Mouse (Mus musculus): ENCODE data around the gene Ccdc91. TPM values are rescaled to one million over a fixed set of nuclear protein-coding genes. Genes with fewer than 3 reads are reported as not detected.

Ccdc91 gene
- polyA plus RNA-seq, 1 experiment = 20.4 TPM

DNA sequence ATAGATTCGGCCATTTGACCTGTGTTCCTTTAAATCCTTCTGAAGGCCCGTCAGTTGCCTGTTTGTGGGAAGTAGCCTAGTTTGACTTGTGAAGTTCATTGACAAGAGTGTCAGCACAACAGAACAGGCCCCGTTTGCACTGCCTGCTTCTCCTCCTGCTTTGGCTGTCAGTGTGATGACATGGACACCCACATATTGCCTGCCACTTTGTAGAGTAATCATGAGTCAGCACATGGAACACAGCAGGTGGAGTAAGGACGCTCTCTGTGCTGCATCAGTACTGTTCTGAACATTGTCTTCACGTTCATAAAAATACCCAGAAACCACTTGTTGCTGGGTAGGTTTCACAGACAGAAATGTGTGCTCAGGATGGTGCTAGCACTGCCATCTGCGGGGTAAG is 132.0 kb downstream of the Ccdc91 start:
- Histone ChIP-seq H3ac (ENCODE audit: control insufficient read depth, insufficient read length, low read depth) (no peak overlapping the region), H3K36me3 (ENCODE audit: control insufficient read depth, insufficient read depth) (no peaks in the 10 kb centered on the region), H3K27me3 (ENCODE audit: control insufficient read depth, insufficient read depth, insufficient read length) (no peaks in the 10 kb centered on the region), H3K79me3 (ENCODE audit: low read depth) (no peaks in the 10 kb centered on the region), H3K79me2 (ENCODE audit: control insufficient read depth, insufficient read depth) (no peaks in the 10 kb centered on the region), H3K4me3 (ENCODE audit: insufficient read depth, poor library complexity, severe bottlenecking) (no peak overlapping the region)
- no peak for TF ChIP-seq MYOG (IDR thresholded peaks at IDR 0.05; ENCODE audit: control insufficient read depth, extremely low read depth, insufficient read length)
- no peak for TF ChIP-seq MAX (IDR thresholded peaks at IDR 0.05)
- TF ChIP-seq MYOD1 (IDR thresholded peaks at IDR 0.05; ENCODE audit: control insufficient read depth, insufficient read length, low read depth) = peak; percentile 17

DNA sequence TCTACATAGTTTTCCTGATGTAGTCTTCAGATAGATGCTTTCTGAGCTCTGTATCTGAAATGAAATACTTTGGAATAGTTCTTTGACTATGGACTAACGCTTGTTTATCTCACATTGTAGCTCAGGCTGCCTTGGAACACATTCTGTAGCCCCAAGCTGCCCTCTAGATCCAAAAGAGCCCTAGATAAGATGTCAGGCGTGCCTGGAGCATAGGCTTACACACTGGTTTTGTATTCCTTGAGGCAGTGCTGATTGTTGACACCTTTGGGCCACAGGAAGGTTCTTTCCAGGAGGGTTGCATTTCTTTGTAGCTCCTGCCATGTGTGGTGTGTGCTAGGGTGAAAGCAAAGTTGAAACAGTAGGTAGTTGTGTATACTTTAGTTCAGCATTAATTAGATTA is 139.7 kb downstream of the Ccdc91 start:
- no peaks in the 10 kb centered on the region for H3K27me3 ChIP-seq (ENCODE audit: control insufficient read depth, insufficient read depth, insufficient read length)
- no peak overlapping the region for H3ac ChIP-seq (ENCODE audit: control insufficient read depth, insufficient read length, low read depth)
- no peaks in the 10 kb centered on the region for H3K79me3 ChIP-seq (ENCODE audit: low read depth)
- no peaks in the 10 kb centered on the region for H3K36me3 ChIP-seq (ENCODE audit: control insufficient read depth, insufficient read depth)
- H3K4me3 ChIP-seq (ENCODE audit: insufficient read depth, poor library complexity, severe bottlenecking) = no peak overlapping the region
- no peaks in the 10 kb centered on the region for H3K79me2 ChIP-seq (ENCODE audit: control insufficient read depth, insufficient read depth)
- TF ChIP-seq MAX (IDR thresholded peaks at IDR 0.05) (no peak), USF1 (IDR thresholded peaks at IDR 0.05; ENCODE audit: low read depth) (no peak), CEBPB (IDR thresholded peaks at IDR 0.05; ENCODE audit: low read depth) (no peak), MYOD1 (IDR thresholded peaks at IDR 0.05; ENCODE audit: control insufficient read depth, insufficient read length, low read depth) (no peak), CTCF (IDR thresholded peaks at IDR 0.05; ENCODE audit: control insufficient read depth, insufficient read depth, insufficient read length) (no peak), FOSL1 (IDR thresholded peaks at IDR 0.05; ENCODE audit: insufficient read depth, low read length, poor library complexity, severe bottlenecking) (no peak), MYOG (IDR thresholded peaks at IDR 0.05; ENCODE audit: control insufficient read depth, extremely low read depth, insufficient read length) (no peak)

DNA sequence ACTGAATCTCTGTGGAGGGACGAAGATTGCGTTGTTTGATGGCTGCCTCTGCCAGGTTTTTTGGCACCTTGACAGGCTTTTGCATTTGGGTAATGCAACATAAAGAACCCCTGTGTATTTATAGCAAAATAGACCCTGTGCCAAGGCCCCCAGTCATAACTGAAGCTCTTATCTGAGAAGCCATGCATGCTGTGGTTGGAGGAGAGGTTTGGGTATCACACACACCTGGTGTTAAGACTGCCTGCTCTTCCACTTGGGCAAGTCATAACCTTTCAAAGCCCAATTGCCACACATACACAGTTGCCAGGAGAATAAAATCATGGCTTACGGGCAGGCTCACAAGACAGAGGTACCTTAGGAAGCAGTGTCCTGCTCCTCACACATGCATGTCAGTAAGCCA is 147.5 kb downstream of the Ccdc91 start:
- Histone ChIP-seq H3K4me3 (ENCODE audit: insufficient read depth, poor library complexity, severe bottlenecking) (no peak overlapping the region), H3K27me3 (ENCODE audit: control insufficient read depth, insufficient read depth, insufficient read length) (no peaks in the 10 kb centered on the region), H3K79me2 (ENCODE audit: control insufficient read depth, insufficient read depth) (no peaks in the 10 kb centered on the region), H3K79me3 (ENCODE audit: low read depth) (no peaks in the 10 kb centered on the region), H3K36me3 (ENCODE audit: control insufficient read depth, insufficient read depth) (no peaks in the 10 kb centered on the region), H3ac (ENCODE audit: control insufficient read depth, insufficient read length, low read depth) (no peak overlapping the region)
- TF ChIP-seq CTCF (IDR thresholded peaks at IDR 0.05; ENCODE audit: control insufficient read depth, insufficient read depth, insufficient read length) (no peak), MAX (IDR thresholded peaks at IDR 0.05) (no peak), USF1 (IDR thresholded peaks at IDR 0.05; ENCODE audit: low read depth) (no peak), CEBPB (IDR thresholded peaks at IDR 0.05; ENCODE audit: low read depth) (no peak), MYOG (IDR thresholded peaks at IDR 0.05; ENCODE audit: control insufficient read depth, extremely low read depth, insufficient read length) (no peak), MYOD1 (IDR thresholded peaks at IDR 0.05; ENCODE audit: control insufficient read depth, insufficient read length, low read depth) (no peak), FOSL1 (IDR thresholded peaks at IDR 0.05; ENCODE audit: insufficient read depth, low read length, poor library complexity, severe bottlenecking) (no peak)

DNA sequence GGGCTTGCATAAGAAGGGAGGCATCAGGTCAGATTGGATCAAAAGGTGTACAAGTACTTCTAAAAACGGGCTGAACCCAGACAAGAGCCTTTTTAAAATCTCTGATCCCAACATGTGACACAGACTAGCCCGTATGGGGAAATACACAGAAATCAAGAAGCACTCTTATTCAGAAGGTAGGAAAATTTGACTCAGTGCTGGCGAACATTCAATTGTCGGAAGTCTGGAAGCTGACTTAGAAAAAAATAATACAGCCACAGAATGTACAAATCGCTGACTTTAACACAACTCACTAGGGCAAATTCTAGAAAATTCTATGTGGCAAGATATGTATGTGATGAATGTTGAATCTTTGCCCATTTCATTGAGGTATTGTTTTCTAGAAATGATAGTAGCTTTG is 160.8 kb downstream of the Ccdc91 start:
- Histone ChIP-seq H3K36me3 (ENCODE audit: control insufficient read depth, insufficient read depth) (no peaks in the 10 kb centered on the region), H3K4me3 (ENCODE audit: insufficient read depth, poor library complexity, severe bottlenecking) (no peak overlapping the region)
- no peak for TF ChIP-seq MYOD1 (IDR thresholded peaks at IDR 0.05; ENCODE audit: control insufficient read depth, insufficient read length, low read depth)
- no peak for TF ChIP-seq FOSL1 (IDR thresholded peaks at IDR 0.05; ENCODE audit: insufficient read depth, low read length, poor library complexity, severe bottlenecking)
- TF ChIP-seq USF1 (IDR thresholded peaks at IDR 0.05; ENCODE audit: low read depth) = no peak
- TF ChIP-seq CEBPB (IDR thresholded peaks at IDR 0.05; ENCODE audit: low read depth) = no peak
- TF ChIP-seq CTCF (IDR thresholded peaks at IDR 0.05; ENCODE audit: control insufficient read depth, insufficient read depth, insufficient read length) = no peak
- TF ChIP-seq MAX (IDR thresholded peaks at IDR 0.05) = no peak
- no peak for TF ChIP-seq MYOG (IDR thresholded peaks at IDR 0.05; ENCODE audit: control insufficient read depth, extremely low read depth, insufficient read length)

DNA sequence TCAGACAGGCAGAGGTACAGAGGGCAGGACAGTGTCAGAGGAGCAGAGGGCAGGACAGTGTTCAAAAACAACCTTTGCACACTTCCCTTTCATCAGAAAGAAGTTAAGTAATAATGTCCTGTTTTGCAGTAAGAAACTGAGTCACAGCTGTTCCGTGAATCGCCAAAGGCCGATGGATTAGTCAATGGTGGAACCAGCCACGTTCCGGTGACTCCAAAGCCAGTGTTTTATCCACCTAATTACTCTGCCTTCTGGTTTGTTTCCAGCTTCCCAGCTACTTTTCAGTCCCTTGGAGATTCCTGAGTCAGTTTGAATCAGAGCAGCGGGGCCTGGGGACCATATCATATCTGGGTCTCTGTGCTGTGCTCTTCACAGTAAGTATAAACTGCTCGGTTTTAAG is 168.2 kb downstream of the Ccdc91 start:
- Histone ChIP-seq H3K36me3 (ENCODE audit: control insufficient read depth, insufficient read depth) (no peaks in the 10 kb centered on the region), H3K27me3 (ENCODE audit: control insufficient read depth, insufficient read depth, insufficient read length) (no peaks in the 10 kb centered on the region), H3ac (ENCODE audit: control insufficient read depth, insufficient read length, low read depth) (no peak overlapping the region), H3K79me3 (ENCODE audit: low read depth) (no peaks in the 10 kb centered on the region), H3K4me3 (ENCODE audit: insufficient read depth, poor library complexity, severe bottlenecking) (no peak overlapping the region), H3K79me2 (ENCODE audit: control insufficient read depth, insufficient read depth) (no peaks in the 10 kb centered on the region)
- TF ChIP-seq MYOD1 (IDR thresholded peaks at IDR 0.05; ENCODE audit: control insufficient read depth, insufficient read length, low read depth) = no peak
- TF ChIP-seq MYOG (IDR thresholded peaks at IDR 0.05; ENCODE audit: control insufficient read depth, extremely low read depth, insufficient read length) = no peak
- no peak for TF ChIP-seq CEBPB (IDR thresholded peaks at IDR 0.05; ENCODE audit: low read depth)
- TF ChIP-seq CTCF (IDR thresholded peaks at IDR 0.05; ENCODE audit: control insufficient read depth, insufficient read depth, insufficient read length) = no peak
- no peak for TF ChIP-seq USF1 (IDR thresholded peaks at IDR 0.05; ENCODE audit: low read depth)
- no peak for TF ChIP-seq MAX (IDR thresholded peaks at IDR 0.05)
- TF ChIP-seq FOSL1 (IDR thresholded peaks at IDR 0.05; ENCODE audit: insufficient read depth, low read length, poor library complexity, severe bottlenecking) = no peak

More for the DNA sequence above, 160.8 kb downstream of the Ccdc91 start:
- Histone ChIP-seq H3ac (ENCODE audit: control insufficient read depth, insufficient read length, low read depth) (no peak overlapping the region), H3K79me2 (ENCODE audit: control insufficient read depth, insufficient read depth) (no peaks in the 10 kb centered on the region), H3K79me3 (ENCODE audit: low read depth) (no peaks in the 10 kb centered on the region), H3K27me3 (ENCODE audit: control insufficient read depth, insufficient read depth, insufficient read length) (no peaks in the 10 kb centered on the region)

DNA sequence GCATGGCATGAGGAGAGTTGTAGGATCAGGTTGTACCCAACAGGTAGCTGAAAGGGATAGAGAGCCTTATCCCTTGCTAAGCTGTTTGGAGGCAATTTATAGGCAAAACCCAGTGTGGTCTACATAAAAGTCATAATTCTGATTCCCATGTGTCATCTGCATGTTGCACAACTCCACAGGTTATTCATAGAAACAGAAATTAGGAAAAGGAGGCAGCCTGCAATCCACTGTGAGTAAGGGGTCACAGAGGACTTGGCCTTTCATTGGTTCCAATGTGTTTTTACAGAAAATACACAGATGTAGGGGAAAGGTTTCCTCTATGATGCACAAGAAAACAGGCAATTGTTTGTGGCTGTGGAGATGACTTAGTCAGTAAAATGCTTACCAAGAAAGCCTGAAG is 168.8 kb downstream of the Ccdc91 start:
- Histone ChIP-seq H3K4me3 (ENCODE audit: insufficient read depth, poor library complexity, severe bottlenecking) (no peak overlapping the region), H3K27me3 (ENCODE audit: control insufficient read depth, insufficient read depth, insufficient read length) (no peaks in the 10 kb centered on the region), H3ac (ENCODE audit: control insufficient read depth, insufficient read length, low read depth) (no peak overlapping the region), H3K36me3 (ENCODE audit: control insufficient read depth, insufficient read depth) (no peaks in the 10 kb centered on the region), H3K79me3 (ENCODE audit: low read depth) (no peaks in the 10 kb centered on the region), H3K79me2 (ENCODE audit: control insufficient read depth, insufficient read depth) (no peaks in the 10 kb centered on the region)
- no peak for TF ChIP-seq FOSL1 (IDR thresholded peaks at IDR 0.05; ENCODE audit: insufficient read depth, low read length, poor library complexity, severe bottlenecking)
- no peak for TF ChIP-seq MYOG (IDR thresholded peaks at IDR 0.05; ENCODE audit: control insufficient read depth, extremely low read depth, insufficient read length)
- no peak for TF ChIP-seq MYOD1 (IDR thresholded peaks at IDR 0.05; ENCODE audit: control insufficient read depth, insufficient read length, low read depth)
- TF ChIP-seq CEBPB (IDR thresholded peaks at IDR 0.05; ENCODE audit: low read depth) = no peak
- TF ChIP-seq USF1 (IDR thresholded peaks at IDR 0.05; ENCODE audit: low read depth) = no peak
- no peak for TF ChIP-seq MAX (IDR thresholded peaks at IDR 0.05)
- TF ChIP-seq CTCF (IDR thresholded peaks at IDR 0.05; ENCODE audit: control insufficient read depth, insufficient read depth, insufficient read length) = no peak
